Mouse (Mus musculus): ENCODE data around the gene Lst1. TPM values are rescaled to one million over a fixed set of nuclear protein-coding genes. Genes with fewer than 3 reads are reported as not detected.

Lst1 gene
- polyA plus RNA-seq, 1 experiment from 2014 or later = 7.1 TPM

Small RNA genes lying within 50 kb of the gene (microRNA-seq; reads per million reads assigned to microRNA genes)
- gene Mir6973a = not detected
- not detected for gene Mir6974

Other genes with a start within 250 kb of the Lst1 start
- gene Hspa1b, start 229.2 kb downstream of the Lst1 start, polyA plus RNA-seq (2015; fragmentation: Nextera tagmentation; extraction: Ambion mirVana) = 0.10 and 0.11 TPM in 2 replicates
- gene Gm20481, start 218.5 kb downstream of the Lst1 start, polyA plus RNA-seq (2015; fragmentation: Nextera tagmentation; extraction: Ambion mirVana) = not detected in 2 replicates
- gene Hspa1a, start 216.3 kb downstream of the Lst1 start, polyA plus RNA-seq (2015; fragmentation: Nextera tagmentation; extraction: Ambion mirVana) = 2.8 and 2.9 TPM in 2 replicates
- gene Hspa1l, start 215.7 kb downstream of the Lst1 start, polyA plus RNA-seq (2015; fragmentation: Nextera tagmentation; extraction: Ambion mirVana) = 0.55 and 1.5 TPM in 2 replicates
- gene Lsm2, start 206.6 kb downstream of the Lst1 start, polyA plus RNA-seq (2015; fragmentation: Nextera tagmentation; extraction: Ambion mirVana) = 141 and 150 TPM in 2 replicates
- 61.0 and 69.1 TPM in 2 replicates for gene Vars, start 187.5 kb downstream of the Lst1 start, polyA plus RNA-seq (2015; fragmentation: Nextera tagmentation; extraction: Ambion mirVana)
- gene Vwa7, start 171.9 kb downstream of the Lst1 start, polyA plus RNA-seq (2015; fragmentation: Nextera tagmentation; extraction: Ambion mirVana) = 0.13 and 0.20 TPM in 2 replicates
- gene Sapcd1, start 160.4 kb downstream of the Lst1 start, polyA plus RNA-seq (2015; fragmentation: Nextera tagmentation; extraction: Ambion mirVana) = 3.8 and 4.3 TPM in 2 replicates
- gene Msh5, start 141.7 kb downstream of the Lst1 start, polyA plus RNA-seq (2015; fragmentation: Nextera tagmentation; extraction: Ambion mirVana) = 3.3 and 3.7 TPM in 2 replicates
- 93.7 and 99.6 TPM in 2 replicates for gene Clic1, start 138.5 kb downstream of the Lst1 start, polyA plus RNA-seq (2015; fragmentation: Nextera tagmentation; extraction: Ambion mirVana)
- gene Ddah2, start 129.4 kb downstream of the Lst1 start, polyA plus RNA-seq (2015; fragmentation: Nextera tagmentation; extraction: Ambion mirVana) = 501 and 531 TPM in 2 replicates
- not detected in 2 replicates for gene Ly6g6c, start 123.1 kb downstream of the Lst1 start, polyA plus RNA-seq (2015; fragmentation: Nextera tagmentation; extraction: Ambion mirVana)
- gene Mpig6b, start 122.3 kb downstream of the Lst1 start, polyA plus RNA-seq (2015; fragmentation: Nextera tagmentation; extraction: Ambion mirVana) = 0.45 and 0.50 TPM in 2 replicates
- gene Ly6g6e, start 111.5 kb downstream of the Lst1 start, polyA plus RNA-seq (2015; fragmentation: Nextera tagmentation; extraction: Ambion mirVana) = 0.18 and 0.32 TPM in 2 replicates
- 1.0 and 1.9 TPM in 2 replicates for gene Ly6g6d, start 110.4 kb downstream of the Lst1 start, polyA plus RNA-seq (2015; fragmentation: Nextera tagmentation; extraction: Ambion mirVana)
- gene Ly6g6f, start 102.8 kb downstream of the Lst1 start, polyA plus RNA-seq (2015; fragmentation: Nextera tagmentation; extraction: Ambion mirVana) = 0.18 and 0.19 TPM in 2 replicates
- 85.1 and 86.5 TPM in 2 replicates for gene Abhd16a, start 99.2 kb downstream of the Lst1 start, polyA plus RNA-seq (2015; fragmentation: Nextera tagmentation; extraction: Ambion mirVana)
- not detected in 2 replicates for gene Ly6g5c, start 80.2 kb downstream of the Lst1 start, polyA plus RNA-seq (2015; fragmentation: Nextera tagmentation; extraction: Ambion mirVana)
- gene Ly6g5b, start 73.0 kb downstream of the Lst1 start, polyA plus RNA-seq (2015; fragmentation: Nextera tagmentation; extraction: Ambion mirVana) = 1.4 and 1.7 TPM in 2 replicates
- gene Gpank1, start 67.0 kb downstream of the Lst1 start, polyA plus RNA-seq (2015; fragmentation: Nextera tagmentation; extraction: Ambion mirVana) = 27.1 and 30.4 TPM in 2 replicates
- gene Csnk2b, start 66.4 kb downstream of the Lst1 start, polyA plus RNA-seq (2015; fragmentation: Nextera tagmentation; extraction: Ambion mirVana) = 293 and 316 TPM in 2 replicates
- gene D17H6S53E, start 62.1 kb downstream of the Lst1 start, polyA plus RNA-seq (2015; fragmentation: Nextera tagmentation; extraction: Ambion mirVana) = 9.2 and 9.4 TPM in 2 replicates
- 0.53 and 0.63 TPM in 2 replicates for gene Apom, start 56.4 kb downstream of the Lst1 start, polyA plus RNA-seq (2015; fragmentation: Nextera tagmentation; extraction: Ambion mirVana)
- gene Bag6, start 53.3 kb downstream of the Lst1 start, polyA plus RNA-seq (2015; fragmentation: Nextera tagmentation; extraction: Ambion mirVana) = 93.7 and 93.9 TPM in 2 replicates
- gene Prrc2a, start 23.5 kb downstream of the Lst1 start, polyA plus RNA-seq (2015; fragmentation: Nextera tagmentation; extraction: Ambion mirVana) = 209 and 228 TPM in 2 replicates
- gene Aif1, start 12.4 kb downstream of the Lst1 start, polyA plus RNA-seq (2015; fragmentation: Nextera tagmentation; extraction: Ambion mirVana) = 4.9 and 7.0 TPM in 2 replicates
- gene Ltb, start 6.0 kb upstream of the Lst1 start, polyA plus RNA-seq (2015; fragmentation: Nextera tagmentation; extraction: Ambion mirVana) = 0.35 and 0.76 TPM in 2 replicates
- not detected in 2 replicates for gene Tnf, start 13.6 kb upstream of the Lst1 start, polyA plus RNA-seq (2015; fragmentation: Nextera tagmentation; extraction: Ambion mirVana)
- gene Lta, start 16.9 kb upstream of the Lst1 start, polyA plus RNA-seq (2015; fragmentation: Nextera tagmentation; extraction: Ambion mirVana) = 0.11 and 0.23 TPM in 2 replicates
- 0.57 and 0.79 TPM in 2 replicates for gene Gm16181, start 32.4 kb upstream of the Lst1 start, polyA plus RNA-seq (2015; fragmentation: Nextera tagmentation; extraction: Ambion mirVana)
- 41.6 and 43.0 TPM in 2 replicates for gene Atp6v1g2, start 45.2 kb upstream of the Lst1 start, polyA plus RNA-seq (2015; fragmentation: Nextera tagmentation; extraction: Ambion mirVana)
- gene Nfkbil1, start 47.4 kb upstream of the Lst1 start, polyA plus RNA-seq (2015; fragmentation: Nextera tagmentation; extraction: Ambion mirVana) = 8.3 and 11.0 TPM in 2 replicates
- 460 and 465 TPM in 2 replicates for gene Ddx39b, start 53.3 kb upstream of the Lst1 start, polyA plus RNA-seq (2015; fragmentation: Nextera tagmentation; extraction: Ambion mirVana)
- gene H2-D1, start 74.3 kb upstream of the Lst1 start, polyA plus RNA-seq (2015; fragmentation: Nextera tagmentation; extraction: Ambion mirVana) = 49.5 and 52.5 TPM in 2 replicates
- 0.11 and 0.17 TPM in 2 replicates for gene H2-Q1, start 132.0 kb upstream of the Lst1 start, polyA plus RNA-seq (2015; fragmentation: Nextera tagmentation; extraction: Ambion mirVana)
- gene H2-Q2, start 153.8 kb upstream of the Lst1 start, polyA plus RNA-seq (2015; fragmentation: Nextera tagmentation; extraction: Ambion mirVana) = 0.26 and 0.30 TPM in 2 replicates
- 1.00 and 1.3 TPM in 2 replicates for gene H2-Q4, start 191.2 kb upstream of the Lst1 start, polyA plus RNA-seq (2015; fragmentation: Nextera tagmentation; extraction: Ambion mirVana)
- gene H2-Q6, start 236.4 kb upstream of the Lst1 start, polyA plus RNA-seq (2015; fragmentation: Nextera tagmentation; extraction: Ambion mirVana) = 0.17 TPM in 2 replicates